Mouse (Mus musculus) erythroblast, adult 5-6 weeks (primary cell): Measurements from ENCODE around the gene Acot6. TPM values are rescaled to one million over a fixed set of nuclear protein-coding genes. Genes with fewer than 3 reads are reported as not detected.

Experiments
- ATAC-seq: replicated peaks from 2 replicates; pipeline ENCODE4 v1.8.0; 2016; ENCODE audit warnings: moderate number of reproducible peaks, mild to moderate bottlenecking, moderate TSS enrichment, inconsistent platforms; ENCODE audit not compliant: poor library complexity, low FRiP score, severe bottlenecking
- total RNA-seq, 2 experiments: library from RNA; stranded (forward) in 1 of 2; stranded (reverse) in 1 of 2; fragments of 150-400 nt in 1 of 2; fragments of 200-764, 138-1000 nt in 1 of 2; gene quantifications; 2 replicates each; pipeline versions ENCODE4 v1.2.3 to v1.2.4; 2015 to 2017; ENCODE audit warnings: low replicate concordance in 2 of 2

The Acot6 gene
- total RNA-seq, 2 experiments from 2014 or later, result 2.3 TPM; not detected in 1

DNA sequence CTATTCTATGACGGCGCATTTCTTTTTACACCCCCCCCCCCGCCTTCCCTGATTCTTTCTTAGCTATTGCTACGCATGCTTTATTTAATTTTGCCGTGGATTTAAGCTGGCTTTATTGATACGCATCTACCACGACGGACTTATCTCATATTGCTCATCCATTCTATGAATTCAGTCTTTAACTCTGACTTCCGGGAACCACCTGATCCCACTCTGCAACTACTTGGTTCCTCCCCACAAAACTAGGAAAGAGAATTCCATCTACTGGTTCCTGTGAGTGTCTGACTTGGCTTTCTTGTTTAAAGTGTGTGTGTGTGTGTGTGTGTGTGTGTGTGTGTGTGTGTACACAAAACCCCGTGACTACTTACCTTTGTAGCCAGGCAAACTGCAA is 48.2 kb downstream of the Acot6 start:
- ATAC-seq, result no peak

DNA sequence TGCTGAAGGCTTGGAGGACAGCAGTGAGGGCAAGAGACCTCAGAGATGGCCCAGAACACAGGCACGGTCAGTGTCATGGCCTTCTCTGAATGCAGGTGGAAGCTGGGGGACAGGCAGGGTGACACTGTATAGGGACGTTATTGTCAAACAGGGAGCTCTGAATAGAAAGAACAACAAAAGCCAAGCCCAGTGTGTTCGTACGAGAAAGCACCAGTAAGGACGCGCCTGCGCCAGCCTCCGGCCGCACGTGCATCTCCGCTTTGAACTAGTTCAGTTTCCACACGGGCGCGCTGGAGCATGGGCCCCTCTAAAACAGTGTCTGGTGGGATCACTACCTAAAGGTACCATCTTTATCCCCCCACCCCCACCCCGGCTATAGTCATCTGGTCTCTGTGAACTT is 49.5 kb downstream of the Acot6 start:
- ATAC-seq, result no peak

DNA sequence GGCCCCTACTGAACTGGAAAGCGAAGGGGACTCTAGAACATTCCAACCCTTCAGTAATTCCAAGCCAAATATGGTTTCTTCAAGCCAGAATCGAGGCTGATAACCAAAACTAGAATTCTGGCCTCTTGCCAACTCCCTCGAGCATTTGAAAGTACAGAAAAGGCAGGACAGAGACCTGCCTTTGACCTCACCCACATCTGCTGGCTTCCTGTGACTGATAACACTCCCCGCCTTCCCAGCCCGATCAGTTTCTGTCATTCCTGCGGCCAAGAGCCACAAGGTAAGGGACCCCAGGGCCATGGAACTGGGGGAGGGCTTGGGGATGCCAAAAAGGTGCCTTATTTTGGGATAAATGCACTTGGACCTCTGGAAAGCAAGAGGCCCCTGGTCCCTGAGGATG is 50.5 kb downstream of the Acot6 start:
- ATAC-seq, result peak; percentile 69

GRCm38 (mm10) chr12:84151911-84152310 is 51.5 kb downstream of the Acot6 start:
- peak; percentile 10; the same call in 1 of the 2 replicates for ATAC-seq

DNA sequence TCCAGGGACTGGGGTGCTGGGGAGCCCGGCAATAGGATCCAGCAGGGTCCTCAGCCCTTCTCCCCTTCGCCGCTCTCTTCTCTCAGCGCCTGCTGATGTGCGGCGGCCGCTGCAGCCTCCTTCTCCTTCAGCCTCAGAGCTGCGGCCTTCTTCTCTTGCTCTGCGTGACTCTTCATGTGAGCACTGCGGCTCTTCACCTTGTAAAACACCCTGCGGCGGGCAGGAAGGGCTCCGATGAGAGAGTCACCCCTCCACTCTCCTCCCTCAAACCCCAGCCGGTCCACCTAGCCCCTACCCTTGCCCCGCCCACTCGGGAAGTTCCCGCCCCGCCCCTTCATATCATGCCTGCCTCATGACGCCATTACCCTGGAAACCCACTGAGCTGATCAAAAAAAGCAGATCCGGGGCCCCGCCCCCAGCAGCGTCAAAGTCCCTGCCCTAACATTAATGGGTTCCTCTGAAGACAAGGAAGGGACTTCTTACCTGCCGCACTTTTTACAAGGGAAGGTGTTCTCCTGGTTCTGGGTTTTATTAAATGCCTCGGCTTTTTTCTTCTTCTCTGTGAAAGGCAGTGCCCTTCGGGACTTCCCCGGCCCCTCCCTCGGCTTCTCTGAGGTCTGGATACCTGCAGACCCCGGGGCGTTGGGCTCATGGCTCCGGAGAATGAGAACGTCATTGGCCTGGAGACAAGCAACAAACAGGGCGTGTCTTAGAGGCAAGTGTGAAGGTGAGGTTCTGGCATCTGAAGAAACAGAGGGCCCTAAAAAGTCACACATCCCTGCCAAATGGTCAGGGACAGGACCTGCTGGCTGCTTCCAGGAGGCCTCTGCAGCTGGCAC is 52.1 kb downstream of the Acot6 start:
- ATAC-seq, result peak; percentile 46

- ATAC-seq, result no peak
Measured at GRCm38 (mm10) chr12:84153414-84153813, 53.0 kb downstream of the Acot6 start.

GRCm38 (mm10) chr12:84154786-84155522 is 54.5 kb downstream of the Acot6 start:
- ATAC-seq, result no peak

DNA sequence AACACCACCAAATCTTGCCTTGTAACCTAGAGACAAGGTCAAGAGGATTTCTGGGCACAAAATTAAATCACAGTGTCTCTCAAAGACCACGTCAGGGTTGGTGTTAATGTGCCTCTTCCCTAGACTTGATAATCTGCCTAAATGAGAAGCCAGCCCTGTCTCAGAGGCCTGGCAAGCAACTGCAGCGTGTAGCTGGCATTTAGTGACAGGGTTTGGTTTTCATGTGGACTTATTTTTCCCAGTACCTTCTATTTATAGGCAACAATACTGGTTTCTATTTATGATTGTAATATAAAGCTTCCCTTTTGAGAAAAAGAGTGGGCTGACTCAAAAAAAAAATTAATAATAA is 55.0 kb downstream of the Acot6 start:
- no peak for ATAC-seq

GRCm38 (mm10) chr12:84156210-84156609 is 55.8 kb downstream of the Acot6 start:
- ATAC-seq, result no peak

GRCm38 (mm10) chr12:84158156-84158555 is 57.7 kb downstream of the Acot6 start:
- ATAC-seq, result no peak

GRCm38 (mm10) chr12:84160491-84160890 is 60.0 kb downstream of the Acot6 start:
- ATAC-seq, result no peak

Other genes starting within 250 kb of the Acot6 start
- 3.8 and 10.9 TPM in 2 replicates for gene Numb, start 178.7 kb upstream of the Acot6 start, total RNA-seq (2015; ENCODE audit: low replicate concordance)
- 8.5 and 13.6 TPM in 2 replicates for gene Numb, start 178.7 kb upstream of the Acot6 start, total RNA-seq (2017; ENCODE audit: low replicate concordance)
- 5.4 and 6.3 TPM in 2 replicates for gene Riox1, start 150.0 kb upstream of the Acot6 start, total RNA-seq (2015; ENCODE audit: low replicate concordance)
- 3.3 and 3.9 TPM in 2 replicates for gene Riox1, start 150.0 kb upstream of the Acot6 start, total RNA-seq (2017; ENCODE audit: low replicate concordance)
- not detected in 2 replicates for gene Heatr4, start 115.8 kb upstream of the Acot6 start, total RNA-seq (2015; ENCODE audit: low replicate concordance)
- not detected in 2 replicates for gene Heatr4, start 115.8 kb upstream of the Acot6 start, total RNA-seq (2017; ENCODE audit: low replicate concordance)
- gene Acot2, start 112.8 kb upstream of the Acot6 start, total RNA-seq (2015; ENCODE audit: low replicate concordance), result 2.3 and 4.4 TPM in 2 replicates
- 1.5 and 3.5 TPM in 2 replicates for gene Acot2, start 112.8 kb upstream of the Acot6 start, total RNA-seq (2017; ENCODE audit: low replicate concordance)
- not detected in 2 replicates for gene Acot1, start 91.2 kb upstream of the Acot6 start, total RNA-seq (2015; ENCODE audit: low replicate concordance)
- 2.4 TPM in 1 of 2 replicates, not detected in the other for gene Acot1, start 91.2 kb upstream of the Acot6 start, total RNA-seq (2017; ENCODE audit: low replicate concordance)
- not detected in 2 replicates for gene Acot4, start 62.3 kb upstream of the Acot6 start, total RNA-seq (2015; ENCODE audit: low replicate concordance)
- not detected in 2 replicates for gene Acot4, start 62.3 kb upstream of the Acot6 start, total RNA-seq (2017; ENCODE audit: low replicate concordance)
- not detected in 2 replicates for gene Gm49366, start 61.7 kb upstream of the Acot6 start, total RNA-seq (2015; ENCODE audit: low replicate concordance)
- gene Gm49366, start 61.7 kb upstream of the Acot6 start, total RNA-seq (2017; ENCODE audit: low replicate concordance), result not detected in 2 replicates
- gene Acot3, start 48.5 kb upstream of the Acot6 start, total RNA-seq (2015; ENCODE audit: low replicate concordance), result not detected in 2 replicates
- gene Acot3, start 48.5 kb upstream of the Acot6 start, total RNA-seq (2017; ENCODE audit: low replicate concordance), result not detected in 2 replicates
- gene Acot5, start 31.3 kb upstream of the Acot6 start, total RNA-seq (2015; ENCODE audit: low replicate concordance), result not detected in 2 replicates
- gene Acot5, start 31.3 kb upstream of the Acot6 start, total RNA-seq (2017; ENCODE audit: low replicate concordance), result not detected in 2 replicates
- gene Dnal1, start 13.7 kb downstream of the Acot6 start, total RNA-seq (2015; ENCODE audit: low replicate concordance), result 0.63 TPM in 1 of 2 replicates, not detected in the other
- not detected in 2 replicates for gene Dnal1, start 13.7 kb downstream of the Acot6 start, total RNA-seq (2017; ENCODE audit: low replicate concordance)
- 1.5 and 4.4 TPM in 2 replicates for gene Pnma1, start 47.8 kb downstream of the Acot6 start, total RNA-seq (2015; ENCODE audit: low replicate concordance)
- gene Pnma1, start 47.8 kb downstream of the Acot6 start, total RNA-seq (2017; ENCODE audit: low replicate concordance), result 1.0 and 4.5 TPM in 2 replicates
- 5.4 and 12.7 TPM in 2 replicates for gene Elmsan1, start 118.2 kb downstream of the Acot6 start, total RNA-seq (2015; ENCODE audit: low replicate concordance)
- gene Elmsan1, start 118.2 kb downstream of the Acot6 start, total RNA-seq (2017; ENCODE audit: low replicate concordance), result 8.0 and 11.4 TPM in 2 replicates
- gene Ptgr2, start 184.6 kb downstream of the Acot6 start, total RNA-seq (2015; ENCODE audit: low replicate concordance), result 8.8 and 19.0 TPM in 2 replicates
- gene Ptgr2, start 184.6 kb downstream of the Acot6 start, total RNA-seq (2017; ENCODE audit: low replicate concordance), result 7.5 and 14.4 TPM in 2 replicates
- gene Zfp410, start 216.2 kb downstream of the Acot6 start, total RNA-seq (2015; ENCODE audit: low replicate concordance), result 20.2 and 28.4 TPM in 2 replicates
- gene Zfp410, start 216.2 kb downstream of the Acot6 start, total RNA-seq (2017; ENCODE audit: low replicate concordance), result 25.0 and 32.6 TPM in 2 replicates